Mouse (Mus musculus): ENCODE data around the gene Zc3h14. TPM values are rescaled to one million over a fixed set of nuclear protein-coding genes. Genes with fewer than 3 reads are reported as not detected.

Zc3h14 gene
- polyA plus RNA-seq, 1 experiment from 2014 or later = 152 TPM

DNA sequence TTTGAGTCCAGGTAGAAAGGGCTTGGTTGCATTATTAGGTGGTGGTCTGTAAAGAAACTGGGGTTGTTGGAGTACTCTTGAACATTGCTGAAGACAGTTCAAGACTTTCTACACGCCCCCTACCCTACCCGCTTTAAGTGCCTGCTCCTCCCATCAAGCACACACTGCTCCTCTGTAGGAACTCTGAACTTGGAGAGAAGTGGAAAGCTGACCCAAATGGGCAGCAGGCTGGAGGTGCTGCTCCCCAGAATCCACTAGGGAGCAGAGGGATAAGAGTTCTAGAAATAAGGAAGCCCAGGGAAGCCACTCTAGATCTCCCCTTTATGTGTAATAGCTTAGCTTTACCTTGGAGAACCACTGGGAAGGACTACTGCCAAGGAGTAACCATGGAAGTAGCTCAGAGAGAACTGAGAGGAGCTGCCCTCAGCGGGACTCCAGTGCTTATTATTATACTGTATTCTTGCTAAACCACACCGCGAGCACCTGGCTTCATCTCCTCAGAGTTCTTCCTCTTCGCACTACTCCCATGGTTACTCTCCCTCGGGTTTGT is 8.9 kb upstream of the Zc3h14 start:
- Histone ChIP-seq H3K9me3 (no peaks in the 10 kb centered on the region), H3K4me1 (replicated peaks) (peaks cover 24% of the 10 kb centered on the region), H3K9ac (replicated peaks) (peak overlapping the region; percentile 94; the same call in 1 of the 2 replicates), H3K4me2 (peak overlapping the region; percentile 83), H3K4me3 (replicated peaks) (peak overlapping the region; percentile 92), H3K36me3 (no peaks in the 10 kb centered on the region), H3K27me3 (peaks cover 17% of the 10 kb centered on the region), H3K27ac (peak overlapping the region; percentile 84)
- WGBS = 12% methylated on average over 7 of the region's 7 CpGs
- peak; percentile 52; the same call in 1 of the 2 replicates for ATAC-seq (ENCODE audit: insufficient number of reproducible peaks, insufficient read depth, low FRiP score, low TSS enrichment, low read depth)

DNA sequence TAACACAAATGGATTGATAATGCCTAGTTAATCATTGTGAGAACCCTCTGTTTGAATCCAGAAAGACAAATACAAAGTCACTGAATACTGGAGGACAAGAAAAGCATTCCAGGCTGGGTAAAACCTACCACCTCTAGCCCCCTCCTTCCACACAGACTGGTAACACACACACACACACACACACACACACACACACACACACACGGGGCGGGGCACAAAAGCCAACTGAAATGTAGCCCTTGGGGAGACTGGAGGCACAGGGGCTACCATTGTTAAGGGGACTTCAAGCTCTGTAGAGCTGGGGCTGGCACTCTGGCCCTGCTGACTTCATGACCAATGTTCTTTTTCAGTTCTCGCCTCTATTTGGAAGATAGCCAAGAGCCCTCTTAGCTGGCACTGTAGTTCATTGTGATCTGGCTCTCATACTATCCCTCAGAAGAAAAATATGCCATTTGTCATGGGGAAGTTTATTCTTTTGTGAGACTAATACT is 5.7 kb upstream of the Zc3h14 start:
- Histone ChIP-seq H3K4me2 (no peak overlapping the region), H3K4me3 (replicated peaks) (no peak overlapping the region), H3K4me1 (replicated peaks) (peaks cover 8% of the 10 kb centered on the region), H3K36me3 (no peaks in the 10 kb centered on the region), H3K27me3 (peaks cover 17% of the 10 kb centered on the region), H3K27ac (no peak overlapping the region), H3K9ac (replicated peaks) (no peak overlapping the region), H3K9me3 (no peaks in the 10 kb centered on the region)
- WGBS = 68% methylated on average over 3 of the region's 3 CpGs
- no peak for ATAC-seq (ENCODE audit: insufficient number of reproducible peaks, insufficient read depth, low FRiP score, low TSS enrichment, low read depth)

DNA sequence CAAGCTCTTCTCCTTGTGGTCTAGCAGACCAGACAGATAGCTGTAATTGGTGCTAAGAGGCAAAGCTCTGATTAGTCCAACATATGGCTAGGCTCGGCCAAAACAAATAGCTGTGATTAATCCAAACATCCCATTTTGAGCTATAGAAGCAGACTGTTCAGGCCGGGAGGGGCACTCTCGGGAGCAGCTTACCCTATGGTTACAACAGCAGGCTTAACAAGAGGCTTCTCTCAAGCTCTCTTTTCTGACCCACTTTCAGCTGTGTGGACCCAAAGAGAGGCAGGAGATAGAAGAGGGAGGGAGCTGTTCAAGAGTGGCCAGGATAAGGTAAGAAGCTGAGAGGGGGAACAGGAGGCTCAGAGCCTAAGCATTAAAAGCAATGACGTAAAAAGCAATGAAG is 1.1 kb upstream of the Zc3h14 start:
- peaks cover 2% of the 10 kb centered on the region; the same call in 1 of the 2 replicates for H3K36me3 ChIP-seq

DNA sequence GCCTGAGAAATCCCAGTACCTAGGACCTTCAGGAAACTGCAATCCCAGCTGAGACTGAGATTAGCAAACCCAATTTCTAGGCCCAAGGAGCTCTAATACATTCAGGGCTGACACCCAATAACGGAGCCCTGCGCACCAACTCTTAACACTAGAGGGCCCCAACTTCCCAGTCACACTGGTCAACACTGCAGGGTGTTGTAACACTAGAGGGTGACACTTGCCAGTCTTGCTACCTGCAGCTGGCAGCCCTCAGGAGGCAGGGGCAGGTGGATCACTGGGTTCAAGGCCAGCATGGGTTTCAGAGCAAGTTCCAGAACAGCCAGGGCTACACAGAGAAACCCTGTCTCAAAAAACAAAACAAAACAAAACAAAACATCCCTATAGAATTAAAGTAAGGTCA is 633 bp upstream of the Zc3h14 start:
- peak; percentile 56 for ATAC-seq (ENCODE audit: insufficient number of reproducible peaks, insufficient read depth, low FRiP score, low TSS enrichment, low read depth)
- H3K9ac ChIP-seq (replicated peaks) = no peak overlapping the region
- H3K4me3 ChIP-seq (replicated peaks) = no peak overlapping the region
- peaks cover 7% of the 10 kb centered on the region; the same call in 1 of the 2 replicates for H3K36me3 ChIP-seq
- H3K4me1 ChIP-seq (replicated peaks) = peaks cover 11% of the 10 kb centered on the region
- H3K4me2 ChIP-seq = no peak overlapping the region
- peaks cover under 1% of the 10 kb centered on the region; the same call in 1 of the 2 replicates for H3K27me3 ChIP-seq
- no peak overlapping the region for H3K27ac ChIP-seq
- 19% methylated on average over 2 of the region's 2 CpGs for WGBS
- no peaks in the 10 kb centered on the region for H3K9me3 ChIP-seq

More for the DNA sequence above, 1.1 kb upstream of the Zc3h14 start:
- Histone ChIP-seq H3K9me3 (no peaks in the 10 kb centered on the region), H3K4me3 (replicated peaks) (no peak overlapping the region), H3K4me2 (no peak overlapping the region), H3K27ac (no peak overlapping the region), H3K27me3 (peaks cover 3% of the 10 kb centered on the region; the same call in 1 of the 2 replicates), H3K4me1 (replicated peaks) (peaks cover 11% of the 10 kb centered on the region), H3K9ac (replicated peaks) (no peak overlapping the region)
- ATAC-seq (ENCODE audit: insufficient number of reproducible peaks, insufficient read depth, low FRiP score, low TSS enrichment, low read depth) = no peak
- 55% methylated on average over 4 of the region's 4 CpGs for WGBS

DNA sequence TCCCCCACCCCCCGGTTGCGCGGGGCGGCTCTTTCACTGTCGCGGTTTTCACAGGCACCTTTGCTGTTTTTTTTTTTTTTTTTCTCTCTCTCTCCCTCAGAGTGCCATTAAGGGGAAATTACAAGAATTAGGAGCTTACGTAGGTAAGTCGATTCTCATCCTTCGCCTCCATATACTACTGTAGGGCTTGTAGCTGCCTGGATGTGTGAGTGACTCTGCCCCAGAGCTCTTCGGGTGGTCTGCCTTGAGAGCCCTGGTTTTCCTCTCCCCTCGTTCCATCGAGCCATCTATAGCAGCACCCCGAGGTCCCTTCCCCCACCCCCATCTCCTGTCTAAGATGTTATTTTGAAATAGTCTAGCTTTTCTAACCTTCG is 603 bp downstream of the Zc3h14 start:
- no peaks in the 10 kb centered on the region; the same call in 1 of the 2 replicates for H3K27me3 ChIP-seq
- ATAC-seq (ENCODE audit: insufficient number of reproducible peaks, insufficient read depth, low FRiP score, low TSS enrichment, low read depth) = peak; percentile 40
- H3K9ac ChIP-seq (replicated peaks) = peak overlapping the region; percentile 92
- WGBS = 4% methylated on average over 8 of the region's 14 CpGs
- peak overlapping the region; percentile 95 for H3K27ac ChIP-seq
- peak overlapping the region; percentile 89 for H3K4me3 ChIP-seq (replicated peaks)
- H3K36me3 ChIP-seq = peaks cover 9% of the 10 kb centered on the region; the same call in 1 of the 2 replicates
- no peaks in the 10 kb centered on the region for H3K9me3 ChIP-seq
- peak overlapping the region; percentile 64 for H3K4me2 ChIP-seq
- H3K4me1 ChIP-seq (replicated peaks) = peaks cover 14% of the 10 kb centered on the region

DNA sequence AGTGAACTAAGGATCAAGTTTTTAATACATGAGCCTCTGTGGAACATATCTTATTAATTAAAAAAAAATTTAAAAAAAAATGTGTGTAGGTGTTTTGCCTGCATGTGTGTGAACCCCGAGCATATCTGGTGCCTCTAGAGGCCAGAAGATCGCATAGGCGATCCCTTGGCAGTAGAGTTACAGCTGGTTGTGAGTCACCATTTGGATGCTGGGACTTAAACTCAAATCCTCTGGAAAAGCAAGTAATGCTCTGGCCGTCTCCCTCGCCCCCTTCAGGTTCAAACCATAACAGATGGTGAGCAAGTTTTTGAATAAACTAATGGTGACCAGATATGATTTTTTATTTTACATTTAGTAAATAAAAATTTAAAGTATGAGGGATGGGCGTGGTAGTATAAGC is 10.9 kb downstream of the Zc3h14 start:
- Histone ChIP-seq H3K27me3 (no peaks in the 10 kb centered on the region), H3K36me3 (peaks cover 89% of the 10 kb centered on the region), H3K27ac (no peak overlapping the region), H3K4me1 (replicated peaks) (no peaks in the 10 kb centered on the region), H3K9me3 (no peaks in the 10 kb centered on the region), H3K4me3 (replicated peaks) (no peak overlapping the region), H3K9ac (replicated peaks) (no peak overlapping the region), H3K4me2 (no peak overlapping the region)
- no peak for ATAC-seq (ENCODE audit: insufficient number of reproducible peaks, insufficient read depth, low FRiP score, low TSS enrichment, low read depth)
- WGBS = 89% methylated on average over 6 of the region's 6 CpGs

DNA sequence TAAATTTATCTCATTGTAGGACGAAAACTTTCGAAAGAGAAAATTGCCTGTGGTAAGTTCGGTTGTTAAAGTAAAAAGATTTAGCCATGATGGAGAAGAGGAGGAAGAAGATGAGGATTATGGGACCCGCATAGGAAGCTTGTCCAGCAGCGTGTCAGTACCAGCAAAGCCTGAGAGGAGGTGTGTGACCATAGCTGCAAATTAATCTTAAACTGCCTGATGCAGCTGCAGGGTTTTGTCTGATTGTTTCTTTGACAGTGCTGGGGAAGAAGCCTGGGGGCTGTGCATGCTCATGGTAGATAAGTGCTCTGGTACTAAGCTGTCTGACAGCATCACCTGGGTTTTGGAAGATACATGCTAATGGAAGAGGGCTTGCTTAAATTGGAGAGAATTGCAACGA is 12.9 kb downstream of the Zc3h14 start:
- Histone ChIP-seq H3K4me3 (replicated peaks) (no peak overlapping the region), H3K9ac (replicated peaks) (no peak overlapping the region), H3K27ac (no peak overlapping the region), H3K27me3 (no peaks in the 10 kb centered on the region), H3K36me3 (peaks cover 92% of the 10 kb centered on the region), H3K4me2 (no peak overlapping the region), H3K4me1 (replicated peaks) (no peaks in the 10 kb centered on the region), H3K9me3 (no peaks in the 10 kb centered on the region)
- 93% methylated on average over 6 of the region's 6 CpGs for WGBS
- ATAC-seq (ENCODE audit: insufficient number of reproducible peaks, insufficient read depth, low FRiP score, low TSS enrichment, low read depth) = no peak

DNA sequence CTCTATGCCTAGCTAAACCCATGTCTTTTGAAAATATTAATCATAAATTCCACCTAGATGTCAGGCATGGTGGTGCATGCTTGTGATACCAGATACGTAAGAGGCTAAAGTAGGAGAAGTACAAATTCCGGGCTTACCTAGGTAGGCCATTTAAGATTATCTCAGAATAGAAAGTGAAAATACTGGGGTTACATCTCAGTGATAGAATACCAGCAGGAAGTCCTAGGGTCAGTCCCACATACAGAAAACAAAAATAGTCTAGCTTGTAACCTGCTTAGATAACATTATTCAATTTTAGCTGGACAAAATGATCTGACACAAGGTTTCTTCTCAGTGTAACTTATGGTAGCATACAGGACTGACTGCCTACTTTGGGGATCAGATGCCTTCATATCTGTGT is 19.5 kb downstream of the Zc3h14 start:
- WGBS = 98% methylated on average over 2 of the region's 2 CpGs

DNA sequence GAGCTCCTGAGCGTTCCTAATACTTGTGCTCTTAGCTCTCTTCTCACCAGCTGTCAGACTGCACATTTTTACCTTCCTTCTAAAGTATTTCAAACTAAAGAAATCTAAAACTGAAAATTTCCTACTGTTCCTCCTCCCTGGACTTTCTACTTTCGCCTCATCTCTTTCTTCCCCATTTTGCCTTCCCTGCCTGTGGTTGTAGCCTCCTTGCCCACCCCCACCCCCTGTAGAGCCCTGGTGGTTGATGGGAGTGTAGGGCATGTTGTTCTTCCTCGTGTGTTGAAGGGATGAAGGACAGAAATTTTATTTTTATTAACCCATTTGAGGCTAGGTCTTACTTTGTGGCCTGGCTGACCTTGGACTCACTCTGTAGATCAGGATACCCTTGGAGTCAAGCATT is 30.7 kb downstream of the Zc3h14 start:
- Histone ChIP-seq H3K9ac (replicated peaks) (no peak overlapping the region), H3K9me3 (no peaks in the 10 kb centered on the region), H3K27ac (no peak overlapping the region), H3K4me3 (replicated peaks) (no peak overlapping the region), H3K27me3 (no peaks in the 10 kb centered on the region), H3K4me1 (replicated peaks) (no peaks in the 10 kb centered on the region), H3K4me2 (no peak overlapping the region), H3K36me3 (peaks cover 88% of the 10 kb centered on the region)
- WGBS = 88% methylated on average over 3 of the region's 3 CpGs
- ATAC-seq (ENCODE audit: insufficient number of reproducible peaks, insufficient read depth, low FRiP score, low TSS enrichment, low read depth) = no peak

More for the DNA sequence above, 19.5 kb downstream of the Zc3h14 start:
- Histone ChIP-seq H3K36me3 (peaks cover 92% of the 10 kb centered on the region), H3K9ac (replicated peaks) (no peak overlapping the region), H3K27ac (no peak overlapping the region), H3K27me3 (no peaks in the 10 kb centered on the region), H3K4me1 (replicated peaks) (no peaks in the 10 kb centered on the region), H3K4me3 (replicated peaks) (no peak overlapping the region), H3K4me2 (no peak overlapping the region), H3K9me3 (no peaks in the 10 kb centered on the region)
- no peak for ATAC-seq (ENCODE audit: insufficient number of reproducible peaks, insufficient read depth, low FRiP score, low TSS enrichment, low read depth)

DNA sequence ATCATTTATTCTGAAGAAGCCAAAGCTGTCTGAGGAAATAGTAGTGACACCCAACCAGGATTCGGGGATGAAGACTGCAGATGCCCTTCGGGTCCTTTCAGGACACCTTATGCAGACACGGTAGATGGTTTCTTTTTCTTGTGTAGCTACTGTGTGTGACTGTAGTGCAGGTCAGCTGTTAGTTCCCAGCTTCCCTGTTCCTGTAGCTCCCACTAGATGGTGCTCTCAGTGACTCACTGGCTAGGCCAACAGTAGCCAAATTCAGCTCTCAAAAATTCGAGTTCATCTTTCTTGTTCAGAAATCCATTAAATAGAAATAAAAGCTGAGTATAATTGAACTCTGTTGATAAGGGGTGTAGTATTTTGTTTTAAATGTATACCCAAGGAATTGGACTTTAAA is 32.4 kb downstream of the Zc3h14 start:
- no peaks in the 10 kb centered on the region for H3K9me3 ChIP-seq
- WGBS = 88% methylated on average over 4 of the region's 4 CpGs

DNA sequence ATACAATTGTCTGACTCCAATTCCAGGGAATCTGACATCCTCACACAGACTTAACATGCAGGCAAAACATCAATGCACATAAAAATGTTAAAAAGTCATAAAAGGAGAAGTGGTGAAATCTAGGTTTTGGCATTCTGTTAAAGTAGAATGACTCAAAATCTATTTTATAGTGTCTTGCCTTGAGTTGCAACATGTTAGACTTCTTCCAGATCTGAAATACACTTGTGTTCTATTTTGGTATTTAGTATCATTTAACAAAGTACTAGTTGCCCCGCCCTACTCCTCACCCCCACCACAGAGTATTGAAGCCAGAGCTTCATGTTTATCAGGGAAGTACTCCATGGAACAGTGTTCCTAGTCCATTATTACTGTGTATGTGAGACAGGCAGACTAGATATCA is 37.5 kb downstream of the Zc3h14 start:
- H3K4me1 ChIP-seq (replicated peaks) = no peaks in the 10 kb centered on the region
- H3K27ac ChIP-seq = no peak overlapping the region
- 97% methylated on average over 1 of the region's 1 CpGs for WGBS
- H3K27me3 ChIP-seq = no peaks in the 10 kb centered on the region
- no peak for ATAC-seq (ENCODE audit: insufficient number of reproducible peaks, insufficient read depth, low FRiP score, low TSS enrichment, low read depth)
- H3K4me2 ChIP-seq = no peak overlapping the region
- H3K4me3 ChIP-seq (replicated peaks) = no peak overlapping the region
- H3K9ac ChIP-seq (replicated peaks) = no peak overlapping the region
- H3K9me3 ChIP-seq = no peaks in the 10 kb centered on the region
- peaks cover 87% of the 10 kb centered on the region for H3K36me3 ChIP-seq

More for the DNA sequence above, 32.4 kb downstream of the Zc3h14 start:
- no peak for ATAC-seq (ENCODE audit: insufficient number of reproducible peaks, insufficient read depth, low FRiP score, low TSS enrichment, low read depth)
- Histone ChIP-seq H3K27me3 (no peaks in the 10 kb centered on the region), H3K4me2 (no peak overlapping the region), H3K4me3 (replicated peaks) (no peak overlapping the region), H3K4me1 (replicated peaks) (no peaks in the 10 kb centered on the region), H3K27ac (no peak overlapping the region), H3K36me3 (peaks cover 88% of the 10 kb centered on the region), H3K9ac (replicated peaks) (no peak overlapping the region)
